Mouse (Mus musculus): ENCODE results near the gene Olfr449. TPM values are rescaled to one million over a fixed set of nuclear protein-coding genes. Genes with fewer than 3 reads are reported as not detected.

Olfr449 gene
- not detected in 2 replicates for polyA plus RNA-seq (2015; fragmentation: Nextera tagmentation; extraction: Ambion mirVana)

DNA sequence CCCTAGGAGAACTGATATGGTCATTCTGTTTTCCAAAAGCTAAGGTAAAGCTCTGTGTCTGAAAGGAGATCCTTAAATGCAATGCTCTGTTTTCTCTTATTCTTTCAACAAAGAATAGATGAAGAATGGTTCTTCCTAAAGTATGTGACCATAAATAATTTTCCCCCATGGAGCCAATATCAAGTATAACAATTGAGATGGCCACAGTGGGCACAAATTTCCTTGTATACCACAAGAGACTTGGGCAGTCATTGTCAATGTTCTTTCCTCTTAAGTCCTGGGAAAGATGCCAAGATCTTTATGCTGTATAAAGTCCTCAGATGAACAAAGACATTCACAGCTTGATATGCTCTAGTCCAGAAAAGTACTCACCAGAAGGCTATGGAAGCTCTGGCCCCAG lies at the start of gene Olfr449:
Gene Olfr449 (plus strand): TSS at position 301 of the 400 bp plus-strand sequence.
- H3K27ac ChIP-seq (ENCODE audit: low read length): no peak within 1 kb of the TSS
- H3K9me3 ChIP-seq (ENCODE audit: control insufficient read depth, low read length): no peaks in the 10 kb centered on the region
- H3K4me3 ChIP-seq (ENCODE audit: low read length): no peak within 1 kb of the TSS
- no peaks in the 10 kb centered on the region for H3K36me3 ChIP-seq (ENCODE audit: control insufficient read depth, insufficient read depth, low read length)
- H3K4me1 ChIP-seq (ENCODE audit: control insufficient read depth, insufficient read depth, low read length): no peaks in the 10 kb centered on the region
- ATAC-seq: no peak
- H3K27me3 ChIP-seq (replicated peaks; ENCODE audit: control insufficient read depth, insufficient read depth, low read length): no peaks in the 10 kb centered on the region
- H3K9ac ChIP-seq (ENCODE audit: low read depth, low read length): no peak within 1 kb of the TSS
- no peak within 1 kb of the TSS for H3K4me2 ChIP-seq (ENCODE audit: low read depth, low read length)

GRCm38 (mm10) chr6:42784793-42785192 lies 49.4 kb upstream of the Olfr449 start, which contains the start of gene Olfr452:
Gene Olfr452 (plus strand): TSS chr6:42785093.
- H3K4me1 ChIP-seq (ENCODE audit: control insufficient read depth, insufficient read depth, low read length): no peaks in the 10 kb centered on the region
- no peak for ATAC-seq
- no peak within 1 kb of the TSS for H3K9ac ChIP-seq (ENCODE audit: low read depth, low read length)
- H3K36me3 ChIP-seq (ENCODE audit: control insufficient read depth, insufficient read depth, low read length): no peaks in the 10 kb centered on the region
- no peak within 1 kb of the TSS for H3K4me2 ChIP-seq (ENCODE audit: low read depth, low read length)
- no peak within 1 kb of the TSS for H3K27ac ChIP-seq (ENCODE audit: low read length)
- H3K4me3 ChIP-seq (ENCODE audit: low read length): no peak within 1 kb of the TSS
- H3K9me3 ChIP-seq (ENCODE audit: control insufficient read depth, low read length): no peaks in the 10 kb centered on the region
- no peaks in the 10 kb centered on the region for H3K27me3 ChIP-seq (replicated peaks; ENCODE audit: control insufficient read depth, insufficient read depth, low read length)

DNA sequence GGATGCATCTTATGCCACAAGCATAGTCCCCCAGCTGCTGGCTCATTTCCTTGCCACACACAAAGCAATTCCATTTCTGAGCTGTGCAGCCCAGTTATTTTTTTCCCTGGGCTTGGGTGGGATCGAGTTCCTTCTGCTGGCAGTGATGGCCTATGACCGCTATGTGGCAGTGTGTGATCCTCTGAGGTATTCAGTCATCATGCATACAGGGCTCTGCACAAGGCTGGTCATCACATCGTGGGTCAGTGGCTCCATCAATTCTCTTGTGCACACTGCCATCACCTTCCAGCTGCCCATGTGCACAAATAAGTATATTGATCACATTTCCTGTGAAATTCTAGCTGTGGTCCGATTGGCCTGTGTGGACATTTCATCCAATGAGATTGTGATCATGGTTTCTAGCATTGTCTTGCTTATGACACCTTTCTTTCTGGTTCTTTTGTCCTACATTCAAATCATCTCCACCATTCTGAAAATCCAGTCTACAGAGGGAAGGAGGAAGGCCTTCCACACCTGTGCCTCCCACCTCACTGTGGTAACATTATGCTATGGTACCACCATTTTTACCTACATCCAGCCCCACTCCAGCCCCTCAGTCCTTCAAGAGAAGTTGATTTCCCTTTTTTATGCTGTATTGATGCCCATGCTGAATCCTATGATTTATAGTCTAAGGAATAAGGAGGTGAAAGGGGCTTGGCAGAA lies 43.8 kb upstream of the Olfr449 start:
- H3K9ac ChIP-seq (ENCODE audit: low read depth, low read length): no peak overlapping the region
- no peak for ATAC-seq
- no peaks in the 10 kb centered on the region for H3K4me1 ChIP-seq (ENCODE audit: control insufficient read depth, insufficient read depth, low read length)
- no peak overlapping the region for H3K4me2 ChIP-seq (ENCODE audit: low read depth, low read length)
- no peak overlapping the region for H3K4me3 ChIP-seq (ENCODE audit: low read length)
- 37% methylated on average over 4 of the region's 4 CpGs for WGBS
- H3K9me3 ChIP-seq (ENCODE audit: control insufficient read depth, low read length): no peaks in the 10 kb centered on the region
- no peaks in the 10 kb centered on the region for H3K27me3 ChIP-seq (replicated peaks; ENCODE audit: control insufficient read depth, insufficient read depth, low read length)
- H3K36me3 ChIP-seq (ENCODE audit: control insufficient read depth, insufficient read depth, low read length): no peaks in the 10 kb centered on the region
- no peak overlapping the region for H3K27ac ChIP-seq (ENCODE audit: low read length)

GRCm38 (mm10) chr6:42790949-42791556 lies 43.1 kb upstream of the Olfr449 start:
- ATAC-seq: no peak
- Histone ChIP-seq H3K36me3 (ENCODE audit: control insufficient read depth, insufficient read depth, low read length) (no peaks in the 10 kb centered on the region), H3K4me3 (ENCODE audit: low read length) (no peak overlapping the region), H3K4me2 (ENCODE audit: low read depth, low read length) (no peak overlapping the region), H3K4me1 (ENCODE audit: control insufficient read depth, insufficient read depth, low read length) (no peaks in the 10 kb centered on the region), H3K9ac (ENCODE audit: low read depth, low read length) (no peak overlapping the region), H3K9me3 (ENCODE audit: control insufficient read depth, low read length) (no peaks in the 10 kb centered on the region), H3K27ac (ENCODE audit: low read length) (no peak overlapping the region), H3K27me3 (replicated peaks; ENCODE audit: control insufficient read depth, insufficient read depth, low read length) (no peaks in the 10 kb centered on the region)
- WGBS: 78% methylated on average over 9 of the region's 9 CpGs

DNA sequence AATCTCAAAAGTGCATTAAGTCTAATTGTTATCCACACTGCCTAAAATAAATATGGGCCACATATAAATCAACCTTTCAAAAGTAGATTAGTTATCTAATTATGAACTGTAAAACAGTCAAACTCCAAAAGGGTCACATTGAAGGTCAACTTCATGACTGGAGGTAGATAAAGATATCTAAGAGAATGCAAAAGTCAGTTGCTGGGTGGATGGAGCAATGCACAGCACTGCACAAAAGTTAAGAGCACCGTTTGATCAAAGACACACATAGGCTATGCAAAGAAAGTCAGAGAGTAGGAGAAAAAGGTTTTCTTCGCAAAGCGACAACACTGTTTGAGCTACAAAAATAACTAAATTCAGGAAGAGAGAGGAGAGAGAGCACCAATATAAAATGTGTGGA lies 39.2 kb upstream of the Olfr449 start:
- no peaks in the 10 kb centered on the region for H3K9me3 ChIP-seq (ENCODE audit: control insufficient read depth, low read length)
- H3K4me3 ChIP-seq (ENCODE audit: low read length): no peak overlapping the region
- no peak overlapping the region for H3K9ac ChIP-seq (ENCODE audit: low read depth, low read length)
- H3K4me1 ChIP-seq (ENCODE audit: control insufficient read depth, insufficient read depth, low read length): no peaks in the 10 kb centered on the region
- ATAC-seq: no peak
- H3K27ac ChIP-seq (ENCODE audit: low read length): no peak overlapping the region
- H3K36me3 ChIP-seq (ENCODE audit: control insufficient read depth, insufficient read depth, low read length): no peaks in the 10 kb centered on the region
- no peak overlapping the region for H3K4me2 ChIP-seq (ENCODE audit: low read depth, low read length)
- no peaks in the 10 kb centered on the region for H3K27me3 ChIP-seq (replicated peaks; ENCODE audit: control insufficient read depth, insufficient read depth, low read length)
- 77% methylated on average over 3 of the region's 3 CpGs for WGBS

DNA sequence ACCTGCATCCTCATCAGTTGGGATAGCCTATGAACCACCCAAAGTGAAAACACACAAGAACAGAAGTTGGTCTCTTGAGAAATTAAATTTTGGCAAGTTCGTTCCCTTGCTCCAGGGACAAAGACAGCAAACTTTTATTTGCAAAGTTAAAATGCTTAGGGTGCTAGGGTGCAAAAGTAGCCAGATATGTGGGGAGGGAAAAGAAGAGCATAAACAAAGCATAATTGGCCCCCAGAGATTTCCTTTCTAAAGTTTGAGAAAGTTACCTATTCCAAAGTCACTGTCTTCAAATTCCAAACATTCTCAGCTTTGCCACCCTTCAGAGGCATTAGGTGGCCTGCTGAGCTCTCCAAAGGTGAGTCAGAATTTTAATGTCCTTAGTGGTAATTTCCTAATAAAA lies 22.5 kb upstream of the Olfr449 start, which contains the start of gene Olfr450:
Gene Olfr450 (plus strand): TSS at position 301 of the 400 bp plus-strand sequence.
- no peak for ATAC-seq
- Histone ChIP-seq H3K9me3 (ENCODE audit: control insufficient read depth, low read length) (no peaks in the 10 kb centered on the region), H3K9ac (ENCODE audit: low read depth, low read length) (no peak within 1 kb of the TSS), H3K36me3 (ENCODE audit: control insufficient read depth, insufficient read depth, low read length) (no peaks in the 10 kb centered on the region), H3K4me2 (ENCODE audit: low read depth, low read length) (no peak within 1 kb of the TSS), H3K4me1 (ENCODE audit: control insufficient read depth, insufficient read depth, low read length) (no peaks in the 10 kb centered on the region), H3K27me3 (replicated peaks; ENCODE audit: control insufficient read depth, insufficient read depth, low read length) (no peaks in the 10 kb centered on the region), H3K4me3 (ENCODE audit: low read length) (no peak within 1 kb of the TSS), H3K27ac (ENCODE audit: low read length) (no peak within 1 kb of the TSS)
- 77% methylated on average over 1 of the region's 1 CpGs for WGBS

DNA sequence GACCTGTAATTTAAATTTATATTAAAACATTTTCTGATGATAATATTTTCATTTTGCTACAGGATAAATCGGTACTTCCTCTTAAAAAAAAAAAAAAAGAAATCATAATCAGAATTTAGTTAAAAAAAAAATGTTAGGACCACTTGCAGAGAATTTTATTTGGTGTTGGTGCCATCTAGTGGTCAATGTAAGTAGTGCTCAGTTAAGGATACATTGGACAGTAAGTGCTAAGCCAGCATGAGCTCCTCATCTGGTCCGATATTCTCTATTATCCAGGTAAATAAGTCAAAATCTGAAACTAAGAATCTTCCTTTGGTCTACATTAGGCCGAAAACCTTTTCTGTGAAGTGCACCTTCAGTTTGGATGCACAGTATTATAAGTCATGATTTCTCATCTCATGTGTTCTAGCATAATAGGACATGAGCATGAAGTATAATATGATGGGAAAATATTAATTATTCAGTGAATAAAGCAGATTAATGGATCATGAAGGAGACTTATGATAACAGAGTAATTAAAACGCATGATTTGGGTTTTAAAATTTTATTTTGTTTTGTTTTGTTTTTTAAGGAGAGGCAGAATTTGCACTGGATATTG lies 26.1 kb downstream of the Olfr449 start:
- no peaks in the 10 kb centered on the region for H3K36me3 ChIP-seq (ENCODE audit: control insufficient read depth, insufficient read depth, low read length)
- 11% methylated on average over 4 of the region's 4 CpGs for WGBS

DNA sequence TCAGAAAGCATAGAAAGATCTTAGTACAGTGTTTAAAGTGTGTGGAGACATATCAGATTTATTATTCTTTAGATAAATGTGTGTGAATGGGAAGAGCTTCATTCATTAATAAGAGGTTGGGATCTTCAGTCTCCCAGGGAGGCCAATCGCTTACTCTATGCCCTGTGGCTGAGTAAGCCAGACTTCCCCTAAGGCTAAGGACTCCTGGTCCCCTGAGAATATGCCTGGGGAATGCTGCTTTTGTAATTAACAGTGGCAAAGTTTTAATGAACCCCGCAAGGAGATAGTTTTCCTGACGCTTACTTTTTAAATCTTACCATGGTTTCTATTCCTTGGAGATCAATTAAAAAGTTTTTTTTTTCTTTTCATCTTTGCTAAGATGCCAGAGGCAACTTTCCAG lies 35.5 kb downstream of the Olfr449 start:
- H3K27me3 ChIP-seq (replicated peaks; ENCODE audit: control insufficient read depth, insufficient read depth, low read length): no peaks in the 10 kb centered on the region
- no peak overlapping the region for H3K9ac ChIP-seq (ENCODE audit: low read depth, low read length)
- H3K9me3 ChIP-seq (ENCODE audit: control insufficient read depth, low read length): no peaks in the 10 kb centered on the region
- no peak for ATAC-seq
- H3K4me3 ChIP-seq (ENCODE audit: low read length): no peak overlapping the region
- H3K27ac ChIP-seq (ENCODE audit: low read length): no peak overlapping the region
- no peaks in the 10 kb centered on the region for H3K36me3 ChIP-seq (ENCODE audit: control insufficient read depth, insufficient read depth, low read length)
- H3K4me2 ChIP-seq (ENCODE audit: low read depth, low read length): no peak overlapping the region
- no peaks in the 10 kb centered on the region for H3K4me1 ChIP-seq (ENCODE audit: control insufficient read depth, insufficient read depth, low read length)
- WGBS: 90% methylated on average over 3 of the region's 3 CpGs

More for the DNA sequence above, 26.1 kb downstream of the Olfr449 start:
- H3K9me3 ChIP-seq (ENCODE audit: control insufficient read depth, low read length): no peaks in the 10 kb centered on the region
- H3K27me3 ChIP-seq (replicated peaks; ENCODE audit: control insufficient read depth, insufficient read depth, low read length): no peaks in the 10 kb centered on the region
- no peak; the same call in 1 of the 2 replicates for ATAC-seq
- no peaks in the 10 kb centered on the region for H3K4me1 ChIP-seq (ENCODE audit: control insufficient read depth, insufficient read depth, low read length)
- H3K4me3 ChIP-seq (ENCODE audit: low read length): no peak overlapping the region
- H3K4me2 ChIP-seq (ENCODE audit: low read depth, low read length): no peak overlapping the region
- H3K27ac ChIP-seq (ENCODE audit: low read length): no peak overlapping the region
- no peak overlapping the region for H3K9ac ChIP-seq (ENCODE audit: low read depth, low read length)

DNA sequence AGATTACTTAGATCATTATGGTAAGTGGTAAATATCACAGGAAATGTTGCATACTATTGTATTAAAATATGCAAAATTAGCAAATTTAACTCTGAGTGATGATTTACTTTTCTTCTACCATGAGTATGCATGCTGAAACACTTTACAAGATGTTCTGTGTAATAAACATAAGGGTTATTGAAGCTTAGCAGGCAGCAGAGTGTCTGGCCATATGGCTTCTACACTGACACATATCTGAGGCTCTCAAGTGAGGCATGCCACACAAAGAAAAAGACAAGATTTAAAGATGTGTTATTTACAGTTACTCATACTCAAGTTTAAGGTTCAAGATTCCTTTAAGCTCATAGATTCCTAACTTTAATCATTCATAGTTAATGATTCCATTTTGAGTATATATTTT lies 42.1 kb downstream of the Olfr449 start:
- Histone ChIP-seq H3K4me3 (ENCODE audit: low read length) (no peak overlapping the region), H3K4me1 (ENCODE audit: control insufficient read depth, insufficient read depth, low read length) (no peaks in the 10 kb centered on the region), H3K4me2 (ENCODE audit: low read depth, low read length) (no peak overlapping the region), H3K27ac (ENCODE audit: low read length) (no peak overlapping the region), H3K9me3 (ENCODE audit: control insufficient read depth, low read length) (no peaks in the 10 kb centered on the region), H3K9ac (ENCODE audit: low read depth, low read length) (no peak overlapping the region), H3K27me3 (replicated peaks; ENCODE audit: control insufficient read depth, insufficient read depth, low read length) (no peaks in the 10 kb centered on the region), H3K36me3 (ENCODE audit: control insufficient read depth, insufficient read depth, low read length) (no peaks in the 10 kb centered on the region)
- ATAC-seq: no peak
